Mouse (Mus musculus) intestine, postnatal 0 days (tissue): ENCODE measurements around the gene Sart1. TPM values are rescaled to one million over a fixed set of nuclear protein-coding genes. Genes with fewer than 3 reads are reported as not detected.

Source experiments
- ATAC-seq: fragments of 200-750 bp; cut with Nextera tagmentation; 2 replicates; pipeline ENCODE4 v1.8.0; 2017; ENCODE audit warnings: mild to moderate bottlenecking, moderate TSS enrichment, moderate library complexity
- H3K27ac ChIP-seq: fragments of 300-500 bp; sonication (generic); 2 replicates; pipeline ENCODE4 v1.5.1; 2014; ENCODE audit warnings: mild to moderate bottlenecking, low read depth, low read length, moderate library complexity
- H3K27me3 ChIP-seq: fragments of 300-500 bp; sonication (generic); replicated peaks from 2 replicates; pipeline ENCODE4 v1.6.1; 2014; ENCODE audit warnings: low read length, mixed read lengths; ENCODE audit not compliant: control insufficient read depth, insufficient read depth
- H3K36me3 ChIP-seq: fragments of 300-500 bp; sonication (generic); 2 replicates; pipeline ENCODE4 v1.6.1; 2014; ENCODE audit warnings: mild to moderate bottlenecking, moderate library complexity; ENCODE audit not compliant: control insufficient read depth, insufficient read depth
- H3K4me1 ChIP-seq: fragments of 300-500 bp; sonication (generic); replicated peaks from 2 replicates; pipeline ENCODE4 v1.6.1; 2014; ENCODE audit warnings: antibody characterized with exemption, low read length, mixed read lengths; ENCODE audit not compliant: control insufficient read depth, insufficient read depth
- H3K4me2 ChIP-seq: fragments of 300-500 bp; sonication (generic); replicated peaks from 2 replicates; pipeline ENCODE4 v1.6.1; 2014; ENCODE audit warnings: low read depth, mild to moderate bottlenecking, moderate library complexity
- H3K4me3 ChIP-seq: fragments of 300-500 bp; sonication (generic); 2 replicates; pipeline ENCODE4 v1.5.1; 2014; ENCODE audit warnings: low read depth, low read length
- H3K9ac ChIP-seq: fragments of 300-500 bp; sonication (generic); 2 replicates; pipeline ENCODE4 v1.6.1; 2014; ENCODE audit warnings: mild to moderate bottlenecking, low read depth, low read length
- H3K9me3 ChIP-seq: fragments of 300-500 bp; sonication (generic); 2 replicates; pipeline ENCODE4 v1.6.1; 2016; ENCODE audit warnings: mixed run types; ENCODE audit not compliant: control insufficient read depth
- CTCF ChIP-seq: sonication (generic); IDR thresholded peaks from 2 replicates; pipeline ENCODE4 v1.5.1; 2016; ENCODE audit warnings: low read depth, mild to moderate bottlenecking, control low read depth, antibody characterized with exemption, moderate library complexity
- WGBS: fragments of 180-500 bp; shearing (Covaris S2); extraction: QIAGEN DNeasy Blood & Tissue Kit; methylation state at CpG from one replicate; pipeline ENCODE4 v1.1.7; 2014; 5-methylcytosine and 5-hydroxymethylcytosine counted together
- polyA plus RNA-seq: library from polyadenylated mRNA; unstranded; fragments of >200 nt; fragmentation: Nextera tagmentation; extraction: Ambion mirVana; gene quantifications from 2 replicates; pipeline ENCODE4 v1.2.1, GENCODE M21; 2015

Sart1 gene
- polyA plus RNA-seq, 1 experiment from 2014 or later, result 53.7 TPM

GRCm38 (mm10) chr19:5424092-5424781 lies 35.7 kb upstream of the Sart1 start:
- peak overlapping the region; percentile 84 for H3K4me3 ChIP-seq

GRCm38 (mm10) chr19:5423561-5423960 lies 35.1 kb upstream of the Sart1 start:
- H3K9me3 ChIP-seq, result no peaks in the 10 kb centered on the region
- no peaks in the 10 kb centered on the region for H3K27me3 ChIP-seq
- no peak overlapping the region for H3K27ac ChIP-seq
- peak overlapping the region; percentile 81 for H3K4me2 ChIP-seq
- WGBS, result 61% methylated on average over 12 of the region's 12 CpGs
- ATAC-seq, result no peak
- peak overlapping the region; percentile 91 for H3K9ac ChIP-seq
- H3K4me1 ChIP-seq, result peaks cover 6% of the 10 kb centered on the region; the same call in 1 of the 2 replicates
- TF ChIP-seq CTCF, result no peak
- H3K4me3 ChIP-seq, result peak overlapping the region; percentile 84
- peaks cover 43% of the 10 kb centered on the region for H3K36me3 ChIP-seq

More at GRCm38 (mm10) chr19:5424092-5424781, 35.7 kb upstream of the Sart1 start:
- no peaks in the 10 kb centered on the region for H3K27me3 ChIP-seq
- H3K9ac ChIP-seq, result peak overlapping the region; percentile 91
- WGBS, result 0% methylated on average over 21 of the region's 48 CpGs
- H3K9me3 ChIP-seq, result no peaks in the 10 kb centered on the region
- ATAC-seq, result peak; percentile 55
- H3K4me2 ChIP-seq, result peak overlapping the region; percentile 81
- peaks cover 6% of the 10 kb centered on the region; the same call in 1 of the 2 replicates for H3K4me1 ChIP-seq
- peak; percentile 34; the same call in 1 of the 2 replicates for TF ChIP-seq CTCF
- H3K36me3 ChIP-seq, result peaks cover 43% of the 10 kb centered on the region
- peak overlapping the region; percentile 77 for H3K27ac ChIP-seq

GRCm38 (mm10) chr19:5422895-5423443 lies 34.5 kb upstream of the Sart1 start:
- H3K9me3 ChIP-seq, result no peaks in the 10 kb centered on the region
- no peaks in the 10 kb centered on the region for H3K27me3 ChIP-seq
- H3K4me1 ChIP-seq, result peaks cover 6% of the 10 kb centered on the region; the same call in 1 of the 2 replicates
- H3K9ac ChIP-seq, result no peak overlapping the region
- peaks cover 46% of the 10 kb centered on the region for H3K36me3 ChIP-seq
- no peak overlapping the region for H3K4me3 ChIP-seq
- WGBS, result 87% methylated on average over 9 of the region's 9 CpGs
- peak overlapping the region; percentile 81; the same call in 1 of the 2 replicates for H3K4me2 ChIP-seq
- ATAC-seq, result no peak
- no peak overlapping the region for H3K27ac ChIP-seq
- TF ChIP-seq CTCF, result no peak

GRCm38 (mm10) chr19:5422267-5422666 lies 33.8 kb upstream of the Sart1 start:
- Histone ChIP-seq H3K4me3 (no peak overlapping the region), H3K36me3 (peaks cover 51% of the 10 kb centered on the region), H3K4me2 (no peak overlapping the region), H3K4me1 (peaks cover 6% of the 10 kb centered on the region; the same call in 1 of the 2 replicates), H3K9me3 (no peaks in the 10 kb centered on the region), H3K27me3 (no peaks in the 10 kb centered on the region), H3K27ac (no peak overlapping the region), H3K9ac (no peak overlapping the region)
- TF ChIP-seq CTCF, result no peak
- ATAC-seq, result no peak
- WGBS, result 86% methylated on average over 10 of the region's 10 CpGs

- Histone ChIP-seq H3K4me2 (no peak overlapping the region), H3K36me3 (peaks cover 50% of the 10 kb centered on the region), H3K27ac (no peak overlapping the region), H3K4me3 (no peak overlapping the region), H3K4me1 (peaks cover 6% of the 10 kb centered on the region; the same call in 1 of the 2 replicates), H3K9me3 (no peaks in the 10 kb centered on the region), H3K27me3 (no peaks in the 10 kb centered on the region), H3K9ac (no peak overlapping the region)
- ATAC-seq, result no peak
- WGBS, result 86% methylated on average over 5 of the region's 5 CpGs
- no peak for TF ChIP-seq CTCF
Observed at GRCm38 (mm10) chr19:5421784-5422183, 33.3 kb upstream of the Sart1 start.

GRCm38 (mm10) chr19:5420579-5420978 lies 32.1 kb upstream of the Sart1 start:
- H3K9me3 ChIP-seq, result no peaks in the 10 kb centered on the region
- no peak overlapping the region for H3K4me3 ChIP-seq
- 89% methylated on average over 6 of the region's 6 CpGs for WGBS
- no peaks in the 10 kb centered on the region for H3K27me3 ChIP-seq
- ATAC-seq, result no peak
- no peak overlapping the region for H3K9ac ChIP-seq
- peaks cover 41% of the 10 kb centered on the region for H3K36me3 ChIP-seq
- H3K4me2 ChIP-seq, result no peak overlapping the region
- no peaks in the 10 kb centered on the region for H3K4me1 ChIP-seq
- no peak for TF ChIP-seq CTCF
- H3K27ac ChIP-seq, result no peak overlapping the region
